Mouse (Mus musculus) hindbrain, postnatal 0 days (tissue): Measurements from ENCODE around the gene Sorcs3. TPM values are rescaled to one million over a fixed set of nuclear protein-coding genes. Genes with fewer than 3 reads are reported as not detected.

Source experiments
- ATAC-seq: fragments of 200-750 bp; cut with Nextera tagmentation; 2 replicates; pipeline ENCODE4 v1.8.0; 2017; ENCODE audit warnings: mild to moderate bottlenecking, moderate TSS enrichment, moderate library complexity
- DNase-seq: peaks from one replicate; pipeline ENCODE4 v3.0.0-alpha.2; 2015; ENCODE audit warnings: low spot score
- H3K27ac ChIP-seq: fragments of 300-500 bp; sonication (generic); 2 replicates; pipeline ENCODE4 v1.5.1; 2014; ENCODE audit warnings: mild to moderate bottlenecking
- H3K27me3 ChIP-seq: fragments of 300-500 bp; sonication (generic); 2 replicates; pipeline ENCODE4 v1.6.1; 2014; ENCODE audit warnings: low read length, mixed read lengths; ENCODE audit not compliant: insufficient read depth
- H3K36me3 ChIP-seq: fragments of 300-500 bp; sonication (generic); 2 replicates; pipeline ENCODE4 v1.6.1; 2014; ENCODE audit warnings: low read length, mixed read lengths; ENCODE audit not compliant: insufficient read depth
- H3K4me1 ChIP-seq: fragments of 300-500 bp; sonication (generic); 2 replicates; pipeline ENCODE4 v1.6.1; 2014; ENCODE audit warnings: antibody characterized with exemption, low read length, mixed read lengths; ENCODE audit not compliant: insufficient read depth
- H3K4me2 ChIP-seq: fragments of 300-500 bp; sonication (generic); 2 replicates; pipeline ENCODE4 v1.6.1; 2014; ENCODE audit warnings: low read depth, mild to moderate bottlenecking, low read length, moderate library complexity, mixed read lengths
- H3K4me3 ChIP-seq: fragments of 300-500 bp; sonication (generic); 2 replicates; pipeline ENCODE4 v1.5.1; 2014; ENCODE audit warnings: low read length
- H3K9ac ChIP-seq: fragments of 300-500 bp; sonication (generic); replicated peaks from 2 replicates; pipeline ENCODE4 v1.6.1; 2014; ENCODE audit warnings: mild to moderate bottlenecking, low read length, moderate library complexity, mixed read lengths
- H3K9me3 ChIP-seq: fragments of 300-500 bp; sonication (generic); 2 replicates; pipeline ENCODE4 v1.6.1; 2016; ENCODE audit warnings: low read length, mixed read lengths
- CTCF ChIP-seq: IDR thresholded peaks from 2 replicates; pipeline ENCODE4 v1.5.1; 2016; ENCODE audit warnings: antibody characterized with exemption, control low read depth, low read depth
- WGBS: fragments of 180-500 bp; shearing (Covaris S2); extraction: QIAGEN DNeasy Blood & Tissue Kit; methylation state at CpG from one replicate; pipeline ENCODE4 v1.1.7; 2014; 5-methylcytosine and 5-hydroxymethylcytosine counted together
- polyA plus RNA-seq: library from polyadenylated mRNA; unstranded; fragments of >200 nt; fragmentation: Nextera tagmentation; extraction: Ambion mirVana; gene quantifications from 2 replicates; pipeline ENCODE4 v1.2.1, GENCODE M21; 2015
- total RNA-seq: library from RNA; depleted of rRNA; stranded (reverse); fragments of >200 nt; gene quantifications from 2 replicates; pipeline ENCODE4 v1.2.3, GENCODE M21; 2014

The Sorcs3 gene
- total and polyA plus RNA-seq, 2 experiments from 2014 or later = 11.5 to 19.7 TPM

- no peak for ATAC-seq
- DNase-seq = no peak
- WGBS = 52% methylated on average over 6 of the region's 6 CpGs
- H3K4me1 ChIP-seq = no peaks in the 10 kb centered on the region
- H3K9me3 ChIP-seq = no peaks in the 10 kb centered on the region
- no peak overlapping the region for H3K27ac ChIP-seq
- H3K4me3 ChIP-seq = no peak overlapping the region
- no peak for TF ChIP-seq CTCF
- H3K27me3 ChIP-seq = no peaks in the 10 kb centered on the region
- H3K9ac ChIP-seq = no peak overlapping the region
- no peak overlapping the region for H3K4me2 ChIP-seq
- no peaks in the 10 kb centered on the region for H3K36me3 ChIP-seq
Measured at GRCm38 (mm10) chr19:48337461-48337860, 131.6 kb downstream of the Sorcs3 start.

- no peak for ATAC-seq
- Histone ChIP-seq H3K9me3 (no peaks in the 10 kb centered on the region), H3K27ac (no peak overlapping the region), H3K4me1 (no peaks in the 10 kb centered on the region), H3K4me3 (no peak overlapping the region), H3K9ac (no peak overlapping the region), H3K27me3 (no peaks in the 10 kb centered on the region), H3K36me3 (no peaks in the 10 kb centered on the region), H3K4me2 (no peak overlapping the region)
- WGBS = 89% methylated on average over 5 of the region's 5 CpGs
- no peak for DNase-seq
- no peak for TF ChIP-seq CTCF
Measured at GRCm38 (mm10) chr19:48338098-48338497, 132.3 kb downstream of the Sorcs3 start.

GRCm38 (mm10) chr19:48342770-48343169 lies 136.9 kb downstream of the Sorcs3 start:
- no peak for TF ChIP-seq CTCF
- Histone ChIP-seq H3K4me3 (no peak overlapping the region), H3K9ac (no peak overlapping the region), H3K27ac (no peak overlapping the region), H3K4me2 (no peak overlapping the region), H3K27me3 (no peaks in the 10 kb centered on the region), H3K36me3 (no peaks in the 10 kb centered on the region), H3K9me3 (no peaks in the 10 kb centered on the region), H3K4me1 (no peaks in the 10 kb centered on the region)
- DNase-seq (no peak), ATAC-seq (no peak)
- WGBS = 70% methylated on average over 4 of the region's 4 CpGs

- no peak overlapping the region for H3K4me2 ChIP-seq
- no peak for ATAC-seq
- no peaks in the 10 kb centered on the region for H3K9me3 ChIP-seq
- no peaks in the 10 kb centered on the region for H3K4me1 ChIP-seq
- no peaks in the 10 kb centered on the region for H3K36me3 ChIP-seq
- TF ChIP-seq CTCF = no peak
- H3K27me3 ChIP-seq = no peaks in the 10 kb centered on the region
- no peak for DNase-seq
- no peak overlapping the region for H3K4me3 ChIP-seq
- WGBS = 15% methylated on average over 7 of the region's 7 CpGs
- no peak overlapping the region for H3K27ac ChIP-seq
- no peak overlapping the region for H3K9ac ChIP-seq
Measured at GRCm38 (mm10) chr19:48343442-48343841, 137.6 kb downstream of the Sorcs3 start.

- H3K9me3 ChIP-seq = no peaks in the 10 kb centered on the region
- DNase-seq (no peak), ATAC-seq (no peak)
- no peak overlapping the region for H3K27ac ChIP-seq
- TF ChIP-seq CTCF = no peak
- 56% methylated on average over 5 of the region's 5 CpGs for WGBS
- H3K4me2 ChIP-seq = no peak overlapping the region
- H3K9ac ChIP-seq = no peak overlapping the region
- H3K4me1 ChIP-seq = no peaks in the 10 kb centered on the region
- no peak overlapping the region for H3K4me3 ChIP-seq
- H3K27me3 ChIP-seq = no peaks in the 10 kb centered on the region
- no peaks in the 10 kb centered on the region for H3K36me3 ChIP-seq
Measured at GRCm38 (mm10) chr19:48347116-48347515, 141.3 kb downstream of the Sorcs3 start.

GRCm38 (mm10) chr19:48356806-48357205 lies 151.0 kb downstream of the Sorcs3 start:
- H3K27me3 ChIP-seq = no peaks in the 10 kb centered on the region
- no peak overlapping the region for H3K9ac ChIP-seq
- H3K4me2 ChIP-seq = no peak overlapping the region
- WGBS = 67% methylated on average over 2 of the region's 2 CpGs
- no peaks in the 10 kb centered on the region for H3K4me1 ChIP-seq
- H3K4me3 ChIP-seq = no peak overlapping the region
- no peak for TF ChIP-seq CTCF
- no peaks in the 10 kb centered on the region for H3K36me3 ChIP-seq
- no peaks in the 10 kb centered on the region for H3K9me3 ChIP-seq
- ATAC-seq (no peak), DNase-seq (no peak)
- no peak overlapping the region for H3K27ac ChIP-seq

- H3K36me3 ChIP-seq = no peaks in the 10 kb centered on the region
- DNase-seq (no peak), ATAC-seq (no peak)
- H3K9ac ChIP-seq = no peak overlapping the region
- TF ChIP-seq CTCF = no peak
- H3K27ac ChIP-seq = no peak overlapping the region
- H3K4me1 ChIP-seq = no peaks in the 10 kb centered on the region
- no peaks in the 10 kb centered on the region for H3K27me3 ChIP-seq
- no peak overlapping the region for H3K4me3 ChIP-seq
- H3K4me2 ChIP-seq = no peak overlapping the region
- WGBS = 67% methylated on average over 2 of the region's 2 CpGs
- no peaks in the 10 kb centered on the region for H3K9me3 ChIP-seq
Measured at GRCm38 (mm10) chr19:48362167-48362566, 156.3 kb downstream of the Sorcs3 start.

- Histone ChIP-seq H3K27me3 (no peaks in the 10 kb centered on the region), H3K4me1 (peaks cover 4% of the 10 kb centered on the region; the same call in 1 of the 2 replicates), H3K4me2 (peak overlapping the region; percentile 44), H3K4me3 (no peak overlapping the region), H3K36me3 (no peaks in the 10 kb centered on the region), H3K9me3 (no peaks in the 10 kb centered on the region), H3K27ac (no peak overlapping the region), H3K9ac (no peak overlapping the region)
- 19% methylated on average over 10 of the region's 10 CpGs for WGBS
- ATAC-seq (no peak), DNase-seq (peak; percentile 29)
- no peak for TF ChIP-seq CTCF
Measured at GRCm38 (mm10) chr19:48368056-48368455, 162.2 kb downstream of the Sorcs3 start.
